8 mouse cellular contexts compared by ENCODE assay signal in genomic region chr10:66807261-66807968, GRCm38 (mm10).
DNase-seq lines count a peak whose midpoint lies in the region; ATAC-seq lines count a peak whose summit lies in the region.

No protein-coding gene starts in this region.

- ATAC-seq in limb, embryonic 13.5 days (ENCODE audit: low FRiP score, low read depth) = peak; percentile 61

- H3K27ac ChIP-seq in limb, embryonic 13.5 days = no peak overlapping the region

- H3K4me3 ChIP-seq in limb, embryonic 13.5 days = no peak overlapping the region

- 0 out of 2 replicates have a peak, but pooled peaks cover 7% of the 10 kb centered on the region for H3K9me3 ChIP-seq in limb, embryonic 13.5 days

- intact Hi-C loops in gastrocnemius, postnatal 36 days (cut with DNase I) = loop anchor here (5.0 kb wide), 1 partner anchor 65 kb away; no protein-coding TSS in a partner anchor

- 43% methylated on average over 16 of the region's 16 CpGs for WGBS in limb, embryonic 13.5 days

- 0 out of 2 replicates have a peak, but pooled peaks cover 2% of the 10 kb centered on the region for H3K4me1 ChIP-seq in limb, embryonic 13.5 days

- no peak overlapping the region for H3K4me2 ChIP-seq in limb, embryonic 13.5 days (replicated peaks)

- no peak overlapping the region for H3K9ac ChIP-seq in limb, embryonic 13.5 days

- H3K27me3 ChIP-seq in limb, embryonic 13.5 days = peaks cover 5% of the 10 kb centered on the region

- no peaks in the 10 kb centered on the region for H3K36me3 ChIP-seq in limb, embryonic 13.5 days

- DNase-seq in B cell, adult 2 months = peak; percentile 52 to 53
- peak; percentile 17 for DNase-seq in T-cell, adult 2 months (ENCODE audit: low spot score)
- DNase-seq in embryo, embryonic 10 days (ENCODE audit: low spot score) = peak; percentile 74
- DNase-seq in gastrocnemius, postnatal 36 days = peak; percentile 32 to 51
- DNase-seq in kidney, adult 8-10 months = peak; percentile 23 to 62
- DNase-seq in naive thymus-derived CD4-positive, alpha-beta T cell, adult 2 months (ENCODE audit: low read depth) = peak; percentile 44
- DNase-seq in thymus, postnatal 14 days = peak; percentile 40

Comparison
In these comparisons a context has a peak if more than half of its experiments do, and no peak if none do; other contexts are left out.
1. DNase-seq: peak in every context shown above with its lines; median percentile 74 in embryo, embryonic 10 days; 52 in B cell, adult 2 months; 44 in naive thymus-derived CD4-positive, alpha-beta T cell, adult 2 months; 42 in kidney, adult 8-10 months; 42 in gastrocnemius, postnatal 36 days; 40 in thymus, postnatal 14 days; 17 in T-cell, adult 2 months.